Mouse (Mus musculus) myocyte (in vitro differentiated cells): ENCODE measurements at regions not wholly inside any gene's neighbourhood (a gene's known extent, or its start where the extent isn't known, plus 50 kb on each side); places are given as distances from the start of the nearest gene placed in this dataset.

Source experiments
- CEBPB ChIP-seq: IDR thresholded peaks from 2 replicates; pipeline ENCODE4 v1.6.1; 2011; ENCODE audit warnings: mild to moderate bottlenecking, moderate library complexity; ENCODE audit not compliant: poor library complexity, insufficient read depth, severe bottlenecking
- MAX ChIP-seq: IDR thresholded peaks from one replicate; pipeline ENCODE4 v1.6.1; 2011; ENCODE audit warnings: low read depth, mild to moderate bottlenecking, control low read depth
- MYOD1 ChIP-seq, 3 experiments: IDR thresholded peaks; one replicate each; pipeline ENCODE4 v1.6.1; 2011; ENCODE audit warnings: control low read depth in 2 of 3, low read depth in 2 of 3, mild to moderate bottlenecking in 2 of 3, moderate library complexity in 1 of 3; ENCODE audit not compliant: insufficient read length in 2 of 3, control insufficient read depth in 1 of 3
- POLR2A ChIP-seq: IDR thresholded peaks from one replicate; pipeline ENCODE4 v1.6.1; 2011; ENCODE audit warnings: low read depth, mild to moderate bottlenecking, control low read depth, moderate library complexity; ENCODE audit not compliant: insufficient read length
- POLR2AphosphoS2 ChIP-seq: IDR thresholded peaks from one replicate; pipeline ENCODE4 v1.6.1; 2011; ENCODE audit warnings: low read depth, control low read depth; ENCODE audit not compliant: insufficient read length
- REST ChIP-seq: IDR thresholded peaks from one replicate; pipeline ENCODE4 v1.6.1; 2011; ENCODE audit warnings: mild to moderate bottlenecking, control low read depth, moderate library complexity; ENCODE audit not compliant: insufficient read depth, insufficient read length
- SRF ChIP-seq: IDR thresholded peaks from one replicate; pipeline ENCODE4 v1.6.1; 2011; ENCODE audit warnings: low read depth; ENCODE audit not compliant: control insufficient read depth, insufficient read length
- TCF12 ChIP-seq: IDR thresholded peaks from one replicate; pipeline ENCODE4 v1.6.1; 2011; ENCODE audit warnings: mild to moderate bottlenecking, control low read depth; ENCODE audit not compliant: poor library complexity, insufficient read depth, severe bottlenecking

- TF ChIP-seq POLR2A (no peak), SRF (no peak), CEBPB (no peak), MYOD1 (IDR thresholded peaks at IDR 0.05; ENCODE audit: control insufficient read depth in 1 of 3, insufficient read length in 2 of 3, low read depth in 2 of 3) (no peak), REST (no peak), TCF12 (no peak), MAX (no peak), POLR2AphosphoS2 (no peak)
Observed at GRCm38 (mm10) chr7:51101166-51101565, 409.7 kb upstream of the Ano5 start.
